Mouse (Mus musculus): Measurements from ENCODE around the gene Tet2.

Tet2 gene

GRCm38 (mm10) chr3:133518116-133518515 is 26.8 kb downstream of the Tet2 start:
- DNase-seq (ENCODE audit: low spot score) = no peak

- DNase-seq (ENCODE audit: low spot score) = no peak
Observed at GRCm38 (mm10) chr3:133517406-133517805, 27.5 kb downstream of the Tet2 start.

- DNase-seq (ENCODE audit: low spot score) = no peak
Observed at GRCm38 (mm10) chr3:133516137-133516536, 28.8 kb downstream of the Tet2 start.

- no peak for DNase-seq (ENCODE audit: low spot score)
Observed at GRCm38 (mm10) chr3:133515204-133515969, 29.6 kb downstream of the Tet2 start.

GRCm38 (mm10) chr3:133514290-133514689 is 30.6 kb downstream of the Tet2 start:
- no peak for DNase-seq (ENCODE audit: low spot score)

GRCm38 (mm10) chr3:133513475-133513874 is 31.5 kb downstream of the Tet2 start:
- no peak for DNase-seq (ENCODE audit: low spot score)

- no peak for DNase-seq (ENCODE audit: low spot score)
Observed at GRCm38 (mm10) chr3:133510368-133510767, 34.6 kb downstream of the Tet2 start.

GRCm38 (mm10) chr3:133509796-133510195 is 35.1 kb downstream of the Tet2 start:
- no peak for DNase-seq (ENCODE audit: low spot score)

GRCm38 (mm10) chr3:133508881-133509280 is 36.1 kb downstream of the Tet2 start:
- DNase-seq (ENCODE audit: low spot score) = no peak

- DNase-seq (ENCODE audit: low spot score) = no peak
Observed at GRCm38 (mm10) chr3:133506289-133506954, 38.5 kb downstream of the Tet2 start.

- DNase-seq (ENCODE audit: low spot score) = no peak
Observed at GRCm38 (mm10) chr3:133496953-133497352, 48.0 kb downstream of the Tet2 start.

- no peak for DNase-seq (ENCODE audit: low spot score)
Observed at GRCm38 (mm10) chr3:133491370-133491769, 53.6 kb downstream of the Tet2 start.

GRCm38 (mm10) chr3:133488022-133488725 is 56.8 kb downstream of the Tet2 start:
- DNase-seq (ENCODE audit: low spot score) = no peak

- no peak for DNase-seq (ENCODE audit: low spot score)
Observed at GRCm38 (mm10) chr3:133482887-133483286, 62.1 kb downstream of the Tet2 start.

- no peak for DNase-seq (ENCODE audit: low spot score)
Observed at GRCm38 (mm10) chr3:133478987-133479386, 66.0 kb downstream of the Tet2 start.

GRCm38 (mm10) chr3:133473781-133474180 is 71.2 kb downstream of the Tet2 start:
- DNase-seq (ENCODE audit: low spot score) = no peak

- DNase-seq (ENCODE audit: low spot score) = no peak
Observed at GRCm38 (mm10) chr3:133471101-133471500, 73.8 kb downstream of the Tet2 start.

GRCm38 (mm10) chr3:133468883-133469282 is 76.1 kb downstream of the Tet2 start:
- DNase-seq (ENCODE audit: low spot score) = no peak

GRCm38 (mm10) chr3:133463233-133463632 is 81.7 kb downstream of the Tet2 start:
- no peak for DNase-seq (ENCODE audit: low spot score)

GRCm38 (mm10) chr3:133462485-133462884 is 82.5 kb downstream of the Tet2 start:
- no peak for DNase-seq (ENCODE audit: low spot score)

- no peak for DNase-seq (ENCODE audit: low spot score)
Observed at GRCm38 (mm10) chr3:133462059-133462458, 82.9 kb downstream of the Tet2 start.

- DNase-seq (ENCODE audit: low spot score) = no peak
Observed at GRCm38 (mm10) chr3:133459174-133459573, 85.8 kb downstream of the Tet2 start.

GRCm38 (mm10) chr3:133453896-133454295 is 91.0 kb downstream of the Tet2 start:
- DNase-seq (ENCODE audit: low spot score) = peak; percentile 31
